Mouse (Mus musculus) stomach, postnatal 0 days (tissue): ENCODE results near the gene Tmem88. TPM values are rescaled to one million over a fixed set of nuclear protein-coding genes. Genes with fewer than 3 reads are reported as not detected.

Experiments
- ATAC-seq: fragments of 200-750 bp; cut with Nextera tagmentation; 2 replicates; pipeline ENCODE4 v1.8.0; 2017; ENCODE audit not compliant: low FRiP score, low TSS enrichment
- DNase-seq: peaks from one replicate; pipeline ENCODE4 v3.0.0-alpha.2; 2016; ENCODE audit warnings: low spot score
- H3K27ac ChIP-seq: fragments of 300-500 bp; sonication (generic); replicated peaks from 2 replicates; pipeline ENCODE4 v1.5.1; 2014; ENCODE audit warnings: mild to moderate bottlenecking, control low read depth
- H3K27me3 ChIP-seq: fragments of 300-500 bp; sonication (generic); 2 replicates; pipeline ENCODE4 v1.6.1; 2014; ENCODE audit warnings: low read length; ENCODE audit not compliant: control insufficient read depth, insufficient read depth
- H3K36me3 ChIP-seq: fragments of 300-500 bp; sonication (generic); 2 replicates; pipeline ENCODE4 v1.6.1; 2014; ENCODE audit warnings: low read length, mixed read lengths; ENCODE audit not compliant: control insufficient read depth, insufficient read depth
- H3K4me1 ChIP-seq: fragments of 300-500 bp; sonication (generic); replicated peaks from 2 replicates; pipeline ENCODE4 v1.6.1; 2014; ENCODE audit warnings: antibody characterized with exemption; ENCODE audit not compliant: control insufficient read depth, insufficient read depth
- H3K4me2 ChIP-seq: fragments of 300-500 bp; sonication (generic); replicated peaks from 2 replicates; pipeline ENCODE4 v1.6.1; 2014; ENCODE audit warnings: low read depth, mild to moderate bottlenecking, control low read depth, moderate library complexity
- H3K4me3 ChIP-seq: fragments of 300-500 bp; sonication (generic); 2 replicates; pipeline ENCODE4 v1.5.1; 2014; ENCODE audit warnings: low read depth, low read length, control low read depth
- H3K9ac ChIP-seq: fragments of 300-500 bp; sonication (generic); 2 replicates; pipeline ENCODE4 v1.6.1; 2014; ENCODE audit warnings: mild to moderate bottlenecking, low read length, control low read depth, mixed read lengths
- H3K9me3 ChIP-seq: fragments of 300-500 bp; sonication (generic); 2 replicates; pipeline ENCODE4 v1.6.1; 2016; ENCODE audit warnings: low read length; ENCODE audit not compliant: control insufficient read depth
- CTCF ChIP-seq: IDR thresholded peaks from 2 replicates; pipeline ENCODE4 v1.5.1; 2016; ENCODE audit warnings: antibody characterized with exemption, low read depth, mild to moderate bottlenecking, moderate library complexity
- EP300 ChIP-seq: optimal IDR thresholded peaks from 2 replicates; pipeline ENCODE3; 2016; ENCODE audit warnings: antibody characterized with exemption
- WGBS: fragments of 180-500 bp; shearing (Covaris S2); extraction: QIAGEN DNeasy Blood & Tissue Kit; methylation state at CpG from one replicate; pipeline ENCODE4 v1.1.7; 2014; 5-methylcytosine and 5-hydroxymethylcytosine counted together
- polyA plus RNA-seq: library from polyadenylated mRNA; unstranded; fragments of >200 nt; fragmentation: Nextera tagmentation; extraction: Ambion mirVana; gene quantifications from 2 replicates; pipeline ENCODE4 v1.2.1, GENCODE M21; 2015

Gene Tmem88
- polyA plus RNA-seq, 1 experiment from 2014 or later = 17.8 TPM

DNA sequence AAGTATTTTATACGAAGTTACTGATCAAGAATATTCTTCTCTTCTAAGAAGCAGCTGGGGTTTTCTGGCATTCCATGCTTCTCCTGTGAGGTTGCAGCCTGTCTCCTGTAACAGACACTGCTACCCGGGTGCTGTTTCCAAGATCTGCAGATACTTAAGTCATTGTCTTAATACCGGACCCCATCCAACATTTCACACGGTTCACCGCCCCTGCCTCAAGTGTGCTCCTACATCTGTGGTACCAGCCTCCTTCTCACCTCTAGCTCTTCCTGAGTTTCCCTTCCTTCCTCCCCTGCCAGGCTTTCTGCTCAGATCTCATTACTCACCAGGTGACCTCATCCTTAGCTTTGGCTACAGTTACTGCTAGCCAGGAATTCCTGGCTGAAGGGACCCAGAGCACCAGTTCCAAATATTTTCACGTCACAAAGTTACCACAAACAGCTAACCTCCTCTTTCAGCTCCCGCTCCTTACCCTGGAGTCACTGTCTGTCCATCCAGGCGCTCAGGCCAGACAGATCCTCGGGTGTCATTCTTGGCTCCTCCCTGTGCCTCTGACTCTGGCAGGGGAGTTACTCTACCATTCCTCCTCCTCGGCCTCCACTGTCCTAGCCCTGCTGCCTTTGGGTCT lies 15.4 kb downstream of the Tmem88 start:
- Histone ChIP-seq H3K9ac (no peak overlapping the region), H3K27me3 (no peaks in the 10 kb centered on the region), H3K4me3 (no peak overlapping the region), H3K4me2 (no peak overlapping the region), H3K27ac (no peak overlapping the region), H3K9me3 (no peaks in the 10 kb centered on the region), H3K36me3 (no peaks in the 10 kb centered on the region; the same call in 1 of the 2 replicates), H3K4me1 (no peaks in the 10 kb centered on the region)
- TF ChIP-seq EP300 = no peak
- no peak for TF ChIP-seq CTCF
- ATAC-seq = 0 out of 2 replicates have a peak, but pooled peaks have one; percentile 23
- no peak for DNase-seq
- WGBS = 62% methylated on average over 10 of the region's 10 CpGs

DNA sequence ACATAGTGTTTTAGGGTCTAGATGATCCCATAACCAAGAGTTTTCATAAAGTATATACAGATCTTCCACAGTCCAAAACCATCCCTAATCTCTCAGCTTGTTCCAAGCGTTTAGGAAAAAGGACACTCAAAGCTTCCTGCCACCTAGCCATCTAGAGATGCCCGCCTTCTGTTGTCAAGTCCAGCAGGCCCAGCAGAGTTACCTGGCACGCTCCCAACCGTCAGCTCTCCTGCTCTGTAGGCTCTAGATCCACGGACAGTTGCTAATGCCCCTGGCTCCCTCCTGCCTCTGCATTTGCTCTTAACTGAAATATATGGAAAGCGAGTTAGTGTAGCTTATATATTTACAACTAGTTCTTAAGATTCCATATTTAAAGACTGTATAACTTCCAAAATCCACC lies 16.7 kb downstream of the Tmem88 start:
- ATAC-seq = no peak

DNA sequence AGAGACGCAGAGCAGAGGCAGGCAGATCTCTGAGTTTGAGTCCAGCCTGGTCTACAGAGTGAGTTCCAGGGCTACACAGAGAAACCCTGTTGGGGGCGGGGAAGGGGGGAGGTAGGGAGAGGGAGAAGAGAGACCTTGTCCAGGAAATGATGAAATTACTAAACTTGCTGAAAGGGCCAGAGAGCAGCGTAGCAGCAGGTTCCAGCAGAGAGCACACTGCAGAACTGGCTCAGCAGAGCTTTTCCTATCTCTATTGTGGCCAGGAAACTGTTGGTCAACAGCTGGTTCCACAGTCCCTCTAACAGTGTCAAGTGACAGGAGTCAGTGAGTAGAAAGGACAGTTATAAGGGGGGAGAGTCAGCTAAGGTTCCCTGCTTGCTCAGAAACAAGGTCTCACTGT lies 18.4 kb downstream of the Tmem88 start:
- H3K9ac ChIP-seq = no peak overlapping the region
- no peaks in the 10 kb centered on the region for H3K27me3 ChIP-seq
- H3K4me1 ChIP-seq = no peaks in the 10 kb centered on the region
- H3K9me3 ChIP-seq = no peaks in the 10 kb centered on the region
- H3K36me3 ChIP-seq = no peaks in the 10 kb centered on the region; the same call in 1 of the 2 replicates
- WGBS = 82% methylated on average over 3 of the region's 3 CpGs
- DNase-seq (no peak), ATAC-seq (no peak)
- no peak overlapping the region for H3K27ac ChIP-seq
- no peak overlapping the region for H3K4me3 ChIP-seq
- TF ChIP-seq CTCF (no peak), EP300 (no peak)
- H3K4me2 ChIP-seq = no peak overlapping the region

More for the DNA sequence above, 16.7 kb downstream of the Tmem88 start:
- 78% methylated on average over 6 of the region's 6 CpGs for WGBS
- no peak overlapping the region for H3K4me2 ChIP-seq
- H3K27me3 ChIP-seq = no peaks in the 10 kb centered on the region
- no peak for DNase-seq
- H3K27ac ChIP-seq = no peak overlapping the region
- no peak for TF ChIP-seq CTCF
- TF ChIP-seq EP300 = no peak
- H3K9me3 ChIP-seq = no peaks in the 10 kb centered on the region
- no peaks in the 10 kb centered on the region; the same call in 1 of the 2 replicates for H3K36me3 ChIP-seq
- no peak overlapping the region for H3K9ac ChIP-seq
- H3K4me1 ChIP-seq = no peaks in the 10 kb centered on the region
- no peak overlapping the region for H3K4me3 ChIP-seq

DNA sequence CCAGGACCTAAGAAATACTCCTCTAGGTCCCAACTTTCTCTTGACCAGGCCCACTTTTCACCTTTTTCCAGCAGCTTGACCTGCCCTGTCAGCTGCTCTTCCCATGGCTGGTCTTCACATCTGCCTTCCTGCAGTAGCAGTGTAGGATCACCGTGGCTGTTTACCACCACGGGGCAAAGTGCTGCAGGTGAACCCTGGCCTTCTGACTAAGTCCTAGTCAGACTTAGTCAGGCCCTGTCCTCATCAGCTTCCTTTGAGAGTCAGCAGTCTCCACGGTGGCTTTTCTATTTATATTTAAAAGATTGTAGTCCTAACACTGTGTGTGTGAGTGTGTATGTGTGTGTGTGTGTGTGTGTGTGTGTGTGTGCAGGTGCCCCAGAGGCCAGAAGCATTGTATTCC lies 20.3 kb downstream of the Tmem88 start:
- H3K4me1 ChIP-seq = no peaks in the 10 kb centered on the region
- peak; percentile 34 for DNase-seq
- no peak overlapping the region for H3K4me2 ChIP-seq
- H3K9me3 ChIP-seq = no peaks in the 10 kb centered on the region
- WGBS = 52% methylated on average over 3 of the region's 3 CpGs
- H3K9ac ChIP-seq = no peak overlapping the region
- H3K27ac ChIP-seq = no peak overlapping the region
- H3K4me3 ChIP-seq = no peak overlapping the region
- H3K36me3 ChIP-seq = no peaks in the 10 kb centered on the region; the same call in 1 of the 2 replicates
- no peak for TF ChIP-seq CTCF
- TF ChIP-seq EP300 = no peak
- peak; percentile 86 for ATAC-seq
- H3K27me3 ChIP-seq = no peaks in the 10 kb centered on the region

DNA sequence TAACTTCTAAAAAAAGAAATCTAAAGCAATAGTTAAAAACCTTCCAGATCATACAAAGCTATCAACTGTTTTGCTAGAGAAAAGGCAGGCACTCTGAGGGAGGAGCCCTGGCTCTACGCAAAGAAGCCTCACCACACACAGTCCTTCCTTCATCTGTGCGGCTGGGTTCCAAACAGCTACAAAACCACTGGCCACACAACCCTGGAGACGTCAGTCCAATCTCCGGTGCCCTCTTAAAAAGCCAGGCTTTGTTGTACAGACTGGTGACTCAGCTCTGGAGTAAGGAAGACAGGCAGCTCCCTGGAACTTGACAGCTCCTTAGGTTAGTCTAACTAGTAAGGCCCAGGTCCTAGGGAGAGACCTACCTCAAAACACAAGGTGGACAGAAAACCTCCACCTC lies 22.4 kb downstream of the Tmem88 start:
- TF ChIP-seq EP300 (no peak), CTCF (no peak)
- H3K36me3 ChIP-seq = no peaks in the 10 kb centered on the region; the same call in 1 of the 2 replicates
- H3K27me3 ChIP-seq = no peaks in the 10 kb centered on the region
- H3K4me2 ChIP-seq = no peak overlapping the region
- peaks cover 2% of the 10 kb centered on the region; the same call in 1 of the 2 replicates for H3K4me1 ChIP-seq
- no peak for DNase-seq
- H3K4me3 ChIP-seq = no peak overlapping the region
- no peak overlapping the region for H3K27ac ChIP-seq
- ATAC-seq = no peak
- no peak overlapping the region for H3K9ac ChIP-seq
- H3K9me3 ChIP-seq = no peaks in the 10 kb centered on the region
- 83% methylated on average over 4 of the region's 4 CpGs for WGBS

DNA sequence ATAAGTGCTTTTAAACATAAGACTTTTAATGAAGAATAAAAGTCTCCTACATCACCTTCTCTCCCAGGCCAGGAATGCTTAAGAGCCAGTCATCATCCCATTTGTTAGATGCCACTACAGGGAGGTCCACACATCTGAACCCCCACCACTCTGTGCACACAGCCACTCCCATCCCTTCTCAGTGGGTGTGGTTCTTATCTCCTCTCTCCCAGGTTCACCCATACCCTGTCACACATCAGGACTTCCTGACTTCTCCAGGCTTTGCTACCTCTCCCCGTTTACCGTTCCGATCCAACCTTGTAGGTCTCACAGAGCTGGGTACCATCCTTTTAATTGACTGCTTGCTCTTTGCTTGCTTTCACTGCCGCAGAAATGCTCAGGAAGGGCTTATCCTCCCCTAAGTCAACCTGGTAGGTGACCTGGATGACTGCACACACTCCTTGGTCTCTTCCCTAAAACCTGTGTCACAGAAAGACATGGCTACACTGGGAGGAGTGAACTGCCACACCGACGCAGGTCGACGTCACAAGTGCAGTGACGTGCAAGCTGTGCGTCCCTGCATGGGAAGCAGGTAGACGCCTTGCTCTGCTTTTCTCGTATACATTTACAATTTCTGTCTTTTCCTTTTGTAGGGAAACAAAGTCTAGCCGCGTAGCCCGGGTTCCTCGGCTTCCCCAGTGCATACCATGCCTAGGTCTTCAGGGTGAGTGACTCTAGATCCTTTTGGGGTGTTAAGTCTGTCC lies 24.6 kb downstream of the Tmem88 start:
- no peak overlapping the region for H3K9ac ChIP-seq
- H3K27ac ChIP-seq = no peak overlapping the region
- H3K27me3 ChIP-seq = no peaks in the 10 kb centered on the region
- WGBS = 81% methylated on average over 16 of the region's 16 CpGs
- TF ChIP-seq EP300 = no peak
- no peak for TF ChIP-seq CTCF
- H3K4me2 ChIP-seq = no peak overlapping the region
- H3K9me3 ChIP-seq = no peaks in the 10 kb centered on the region
- peaks cover 2% of the 10 kb centered on the region; the same call in 1 of the 2 replicates for H3K4me1 ChIP-seq
- H3K36me3 ChIP-seq = no peaks in the 10 kb centered on the region; the same call in 1 of the 2 replicates
- no peak for ATAC-seq
- DNase-seq = no peak
- no peak overlapping the region for H3K4me3 ChIP-seq
